Mouse (Mus musculus) intestine, embryonic 15.5 days (tissue): ENCODE measurements at regions not wholly inside any gene's neighbourhood (a gene's known extent, or its start where the extent isn't known, plus 50 kb on each side); places are given as distances from the start of the nearest gene placed in this dataset.

Experiments used
- ATAC-seq: fragments of 200-750 bp; cut with Nextera tagmentation; 2 replicates; pipeline ENCODE4 v1.8.0; 2017; ENCODE audit warnings: moderate TSS enrichment, moderate library complexity
- H3K27ac ChIP-seq: fragments of 300-500 bp; sonication (generic); 2 replicates; pipeline ENCODE4 v1.5.1; 2015; ENCODE audit warnings: mild to moderate bottlenecking, inconsistent platforms
- H3K27me3 ChIP-seq: fragments of 300-500 bp; sonication (generic); replicated peaks from 2 replicates; pipeline ENCODE4 v1.6.1; 2015; ENCODE audit warnings: inconsistent platforms
- H3K36me3 ChIP-seq: fragments of 300-500 bp; sonication (generic); 2 replicates; pipeline ENCODE4 v1.6.1; 2015; ENCODE audit warnings: inconsistent platforms
- H3K4me1 ChIP-seq: fragments of 300-500 bp; sonication (generic); replicated peaks from 2 replicates; pipeline ENCODE4 v1.6.1; 2015; ENCODE audit warnings: inconsistent platforms
- H3K4me2 ChIP-seq: fragments of 300-500 bp; sonication (generic); replicated peaks from 2 replicates; pipeline ENCODE4 v1.6.1; 2015; ENCODE audit warnings: mild to moderate bottlenecking, inconsistent platforms
- H3K4me3 ChIP-seq: fragments of 300-500 bp; sonication (generic); replicated peaks from 2 replicates; pipeline ENCODE4 v1.5.1; 2015; ENCODE audit warnings: inconsistent platforms
- H3K9ac ChIP-seq: fragments of 300-500 bp; sonication (generic); 2 replicates; pipeline ENCODE4 v1.6.1; 2015; ENCODE audit warnings: inconsistent platforms
- H3K9me3 ChIP-seq: fragments of 300-500 bp; sonication (generic); 2 replicates; pipeline ENCODE4 v1.6.1; 2016; ENCODE audit warnings: inconsistent platforms
- WGBS: fragments of 180-500 bp; shearing (Covaris S2); methylation state at CpG from one replicate; pipeline ENCODE4 v1.1.7; 2015; 5-methylcytosine and 5-hydroxymethylcytosine counted together

DNA sequence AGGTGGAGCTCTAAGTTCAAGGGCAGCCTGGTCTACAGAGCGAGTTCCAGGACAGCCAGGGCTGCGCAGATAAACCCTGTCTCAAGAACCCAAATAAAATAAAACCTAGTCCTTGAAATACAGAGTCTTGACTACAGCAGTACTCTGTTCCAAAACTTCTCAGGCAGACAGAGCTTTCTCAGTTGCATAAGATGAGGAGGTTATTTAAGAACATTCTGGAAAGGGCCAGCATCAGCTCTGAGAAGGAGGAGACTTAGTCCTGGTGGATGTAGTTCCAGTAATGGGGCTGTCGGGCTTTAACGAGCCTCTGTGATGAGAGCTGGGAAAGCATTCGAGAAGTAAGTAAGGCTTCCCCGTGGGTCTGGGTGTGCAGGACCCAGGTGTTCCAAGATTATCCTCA is 83.5 kb upstream of the Klf4 start:
- Histone ChIP-seq H3K4me3 (no peak overlapping the region), H3K4me2 (no peak overlapping the region), H3K9ac (no peak overlapping the region), H3K27ac (no peak overlapping the region), H3K36me3 (no peaks in the 10 kb centered on the region), H3K4me1 (no peaks in the 10 kb centered on the region), H3K27me3 (no peaks in the 10 kb centered on the region), H3K9me3 (no peaks in the 10 kb centered on the region)
- WGBS: 80% methylated on average over 6 of the region's 6 CpGs
- no peak for ATAC-seq

GRCm38 (mm10) chr4:55613523-55613922 is 81.3 kb upstream of the Klf4 start:
- H3K9me3 ChIP-seq: no peaks in the 10 kb centered on the region
- H3K27me3 ChIP-seq: no peaks in the 10 kb centered on the region
- H3K27ac ChIP-seq: no peak overlapping the region
- no peaks in the 10 kb centered on the region for H3K36me3 ChIP-seq
- H3K4me1 ChIP-seq: no peaks in the 10 kb centered on the region
- no peak overlapping the region for H3K4me2 ChIP-seq
- no peak overlapping the region for H3K4me3 ChIP-seq
- no peak overlapping the region for H3K9ac ChIP-seq
- 76% methylated on average over 3 of the region's 3 CpGs for WGBS
- ATAC-seq: peak; percentile 41; the same call in 1 of the 2 replicates

GRCm38 (mm10) chr4:55610998-55611397 is 78.7 kb upstream of the Klf4 start:
- ATAC-seq: no peak
- H3K27ac ChIP-seq: no peak overlapping the region
- WGBS: 91% methylated on average over 4 of the region's 4 CpGs

DNA sequence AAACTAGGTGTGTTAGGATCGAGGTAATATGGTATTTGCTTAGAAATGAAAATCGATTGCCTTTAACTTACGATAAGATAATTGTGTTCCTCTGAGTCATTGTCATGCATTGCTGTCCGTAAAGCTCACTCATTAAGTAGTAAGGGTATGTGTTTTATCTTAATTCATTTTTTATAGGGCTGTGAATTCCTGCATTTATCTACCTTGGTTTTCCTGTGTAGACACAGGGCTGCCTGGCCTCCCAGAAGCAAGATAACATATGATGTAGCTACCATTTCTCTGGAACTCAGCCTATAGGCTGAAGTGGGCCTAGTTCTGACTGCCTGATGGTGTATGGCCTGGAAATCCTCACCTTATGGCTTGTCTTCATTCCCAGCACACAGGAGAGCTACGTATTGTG is 76.9 kb upstream of the Klf4 start:
- 58% methylated on average over 5 of the region's 5 CpGs for WGBS
- peak; percentile 52 for ATAC-seq
- H3K4me2 ChIP-seq: no peak overlapping the region
- no peak overlapping the region for H3K4me3 ChIP-seq
- H3K4me1 ChIP-seq: peaks cover 4% of the 10 kb centered on the region; the same call in 1 of the 2 replicates
- no peaks in the 10 kb centered on the region for H3K9me3 ChIP-seq
- H3K27me3 ChIP-seq: no peaks in the 10 kb centered on the region
- no peaks in the 10 kb centered on the region for H3K36me3 ChIP-seq
- no peak overlapping the region for H3K9ac ChIP-seq
- no peak overlapping the region for H3K27ac ChIP-seq

More at GRCm38 (mm10) chr4:55610998-55611397, 78.7 kb upstream of the Klf4 start:
- H3K27me3 ChIP-seq: no peaks in the 10 kb centered on the region
- H3K9ac ChIP-seq: no peak overlapping the region
- no peaks in the 10 kb centered on the region for H3K9me3 ChIP-seq
- no peaks in the 10 kb centered on the region for H3K36me3 ChIP-seq
- H3K4me3 ChIP-seq: no peak overlapping the region
- H3K4me2 ChIP-seq: no peak overlapping the region
- no peaks in the 10 kb centered on the region for H3K4me1 ChIP-seq

GRCm38 (mm10) chr4:55605541-55605940 is 73.3 kb upstream of the Klf4 start:
- no peak overlapping the region for H3K9ac ChIP-seq
- peaks cover 10% of the 10 kb centered on the region for H3K4me1 ChIP-seq
- no peak overlapping the region for H3K4me2 ChIP-seq
- WGBS: 74% methylated on average over 9 of the region's 9 CpGs
- H3K9me3 ChIP-seq: no peaks in the 10 kb centered on the region
- no peak overlapping the region for H3K27ac ChIP-seq
- no peak for ATAC-seq
- H3K27me3 ChIP-seq: no peaks in the 10 kb centered on the region
- no peak overlapping the region for H3K4me3 ChIP-seq
- H3K36me3 ChIP-seq: no peaks in the 10 kb centered on the region

DNA sequence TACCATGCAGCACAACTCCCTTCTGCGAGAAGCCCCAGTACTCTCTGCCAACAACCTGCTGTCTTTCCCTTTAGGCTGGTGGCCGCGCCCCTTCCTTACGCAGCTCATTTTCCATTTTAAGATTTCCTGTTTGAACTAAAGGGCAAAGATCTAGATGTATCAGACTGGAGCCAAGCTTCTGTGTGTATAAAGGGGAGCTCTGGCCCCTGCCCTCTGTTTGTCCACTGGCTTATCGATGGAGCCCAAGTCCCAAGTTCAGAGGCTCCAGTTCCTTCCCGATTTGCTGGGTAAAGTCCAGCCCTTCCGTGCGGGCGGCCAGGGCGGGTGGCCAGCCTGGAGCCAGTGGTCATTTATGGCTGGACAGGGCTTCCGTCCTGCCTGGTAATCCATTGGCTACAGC is 72.6 kb upstream of the Klf4 start:
- Histone ChIP-seq H3K4me3 (no peak overlapping the region), H3K27me3 (no peaks in the 10 kb centered on the region), H3K9me3 (no peaks in the 10 kb centered on the region), H3K4me1 (peaks cover 10% of the 10 kb centered on the region), H3K27ac (no peak overlapping the region), H3K4me2 (peak overlapping the region; percentile 30; the same call in 1 of the 2 replicates), H3K9ac (no peak overlapping the region), H3K36me3 (no peaks in the 10 kb centered on the region)
- ATAC-seq: peak; percentile 81
- 58% methylated on average over 11 of the region's 11 CpGs for WGBS

DNA sequence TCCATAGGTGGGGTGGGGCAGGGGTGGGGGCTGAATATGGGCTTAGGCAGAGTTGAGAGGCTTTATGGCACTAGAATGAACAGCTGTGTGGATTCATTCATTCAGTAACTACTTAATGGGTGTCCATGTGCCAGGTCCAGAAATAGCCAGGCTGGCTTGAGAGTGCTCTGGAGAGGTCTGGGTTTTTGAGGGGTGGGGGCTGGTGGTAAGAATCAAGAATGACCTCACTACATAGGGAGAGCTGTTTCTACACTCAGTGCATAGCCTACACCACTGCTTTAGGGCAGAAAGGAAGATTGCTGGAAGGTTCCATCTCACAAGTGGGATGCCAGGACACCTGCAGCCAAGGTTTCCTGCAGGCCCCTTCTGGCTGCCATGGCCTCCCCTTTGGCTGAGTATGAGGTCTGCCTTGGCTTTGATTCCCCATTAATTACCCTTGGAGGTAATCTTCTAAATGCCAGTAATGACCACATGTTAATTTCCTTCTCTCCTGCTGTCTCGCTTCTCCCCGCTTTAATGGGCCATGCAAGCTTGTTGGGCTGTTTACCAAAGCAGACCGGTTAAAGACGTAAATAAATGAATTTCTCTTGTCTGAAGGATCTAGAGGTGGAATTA is 71.7 kb upstream of the Klf4 start:
- WGBS: 81% methylated on average over 4 of the region's 4 CpGs
- H3K36me3 ChIP-seq: no peaks in the 10 kb centered on the region
- H3K9me3 ChIP-seq: no peaks in the 10 kb centered on the region
- H3K9ac ChIP-seq: no peak overlapping the region
- no peaks in the 10 kb centered on the region for H3K27me3 ChIP-seq
- no peak overlapping the region for H3K4me2 ChIP-seq
- H3K27ac ChIP-seq: no peak overlapping the region
- peaks cover 10% of the 10 kb centered on the region for H3K4me1 ChIP-seq
- ATAC-seq: no peak
- no peak overlapping the region for H3K4me3 ChIP-seq

DNA sequence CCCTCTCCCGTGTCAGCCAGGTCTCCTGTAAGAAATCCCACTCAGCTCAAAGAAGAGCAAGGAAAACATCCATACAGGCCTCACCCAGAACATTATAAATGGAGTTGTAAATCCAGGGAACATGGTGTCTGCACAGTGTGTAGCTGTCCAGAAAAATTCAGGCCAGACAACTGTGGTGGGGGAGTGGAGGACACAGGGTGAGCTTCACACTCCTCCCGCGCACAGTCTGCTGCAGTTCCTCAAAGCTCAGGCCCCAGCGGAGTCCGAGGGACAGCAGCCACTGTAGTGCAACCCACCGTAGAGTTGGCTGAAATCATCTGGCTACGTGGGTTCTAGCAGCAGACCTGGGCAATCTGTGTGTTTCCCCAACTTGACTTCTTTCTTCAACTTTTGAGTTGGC is 62.9 kb upstream of the Klf4 start:
- Histone ChIP-seq H3K27me3 (no peaks in the 10 kb centered on the region), H3K27ac (no peak overlapping the region), H3K4me3 (no peak overlapping the region), H3K9ac (no peak overlapping the region), H3K9me3 (no peaks in the 10 kb centered on the region), H3K36me3 (no peaks in the 10 kb centered on the region), H3K4me2 (no peak overlapping the region), H3K4me1 (no peaks in the 10 kb centered on the region)
- ATAC-seq: no peak; the same call in 1 of the 2 replicates
- WGBS: 71% methylated on average over 7 of the region's 7 CpGs

GRCm38 (mm10) chr4:55594699-55595098 is 62.4 kb upstream of the Klf4 start:
- no peak overlapping the region for H3K27ac ChIP-seq
- no peak overlapping the region for H3K4me3 ChIP-seq
- no peaks in the 10 kb centered on the region for H3K9me3 ChIP-seq
- ATAC-seq: no peak; the same call in 1 of the 2 replicates
- H3K9ac ChIP-seq: no peak overlapping the region
- H3K27me3 ChIP-seq: no peaks in the 10 kb centered on the region
- H3K36me3 ChIP-seq: no peaks in the 10 kb centered on the region
- 51% methylated on average over 6 of the region's 6 CpGs for WGBS
- H3K4me2 ChIP-seq: no peak overlapping the region
- no peaks in the 10 kb centered on the region for H3K4me1 ChIP-seq

GRCm38 (mm10) chr4:55593132-55593531 is 60.9 kb upstream of the Klf4 start:
- Histone ChIP-seq H3K9me3 (no peaks in the 10 kb centered on the region), H3K4me1 (no peaks in the 10 kb centered on the region), H3K27me3 (no peaks in the 10 kb centered on the region), H3K36me3 (no peaks in the 10 kb centered on the region), H3K27ac (no peak overlapping the region), H3K4me3 (no peak overlapping the region), H3K4me2 (no peak overlapping the region), H3K9ac (no peak overlapping the region)
- 14% methylated on average over 3 of the region's 3 CpGs for WGBS
- no peak for ATAC-seq

- ATAC-seq: no peak
- no peaks in the 10 kb centered on the region for H3K36me3 ChIP-seq
- no peak overlapping the region for H3K4me2 ChIP-seq
- no peaks in the 10 kb centered on the region for H3K9me3 ChIP-seq
- no peaks in the 10 kb centered on the region for H3K27me3 ChIP-seq
- H3K27ac ChIP-seq: no peak overlapping the region
- no peak overlapping the region for H3K4me3 ChIP-seq
- no peak overlapping the region for H3K9ac ChIP-seq
- no peaks in the 10 kb centered on the region for H3K4me1 ChIP-seq
- 81% methylated on average over 3 of the region's 3 CpGs for WGBS
These were observed 53.9 kb upstream of the Klf4 start for GRCm38 (mm10) chr4:55586212-55586611.

DNA sequence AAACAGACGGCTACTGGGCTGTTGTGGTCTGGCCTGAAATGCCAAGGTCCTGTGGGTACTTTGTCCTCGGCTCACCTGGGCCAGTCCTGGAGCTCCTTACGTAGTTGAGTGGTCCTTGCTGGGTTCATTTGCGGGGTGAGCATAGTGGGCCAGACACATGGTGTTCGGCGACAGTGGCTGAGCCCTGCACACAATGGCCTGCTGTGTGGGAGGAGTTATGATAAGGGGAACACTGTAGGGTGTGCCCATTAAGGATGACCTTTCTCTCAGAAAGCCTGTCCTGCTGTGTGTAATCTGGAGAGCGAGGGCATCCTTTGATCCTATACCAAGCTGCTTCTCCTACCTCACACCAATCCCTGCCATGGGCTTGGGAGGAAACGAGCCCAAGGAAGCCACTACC is 51.3 kb upstream of the Klf4 start:
- H3K27me3 ChIP-seq: no peaks in the 10 kb centered on the region
- WGBS: 72% methylated on average over 8 of the region's 8 CpGs
- no peak overlapping the region for H3K9ac ChIP-seq
- no peaks in the 10 kb centered on the region for H3K9me3 ChIP-seq
- H3K4me1 ChIP-seq: no peaks in the 10 kb centered on the region
- H3K4me2 ChIP-seq: no peak overlapping the region
- no peak overlapping the region for H3K27ac ChIP-seq
- ATAC-seq: no peak
- no peaks in the 10 kb centered on the region for H3K36me3 ChIP-seq
- no peak overlapping the region for H3K4me3 ChIP-seq
